Mouse (Mus musculus) heart, postnatal 36 days (tissue): Measurements from ENCODE around the gene Stra6. TPM values are rescaled to one million over a fixed set of nuclear protein-coding genes. Genes with fewer than 3 reads are reported as not detected.

Source experiments
- DNase-seq, 2 experiments: peaks; one replicate each; pipeline ENCODE4 v3.0.0; 2021 to 2022
- intact Hi-C: fragments of 180-260 bp; cut with DNase I; formaldehyde crosslinking; loops from one replicate; pipeline ENCODE4 v1.15.1; 2025
- total RNA-seq, 2 experiments: library from RNA; stranded (reverse); gene quantifications; 2 replicates each; pipeline ENCODE4 v1.2.3; 2021

Gene Stra6
- total RNA-seq, 2 experiments from 2014 or later, result 0.16 to 0.47 TPM

- intact Hi-C loops, result no loop called here
- DNase-seq, result no peak
Measured at GRCm38 (mm10) chr9:58048621-58049020, 15.0 kb upstream of the Stra6 start.

DNA sequence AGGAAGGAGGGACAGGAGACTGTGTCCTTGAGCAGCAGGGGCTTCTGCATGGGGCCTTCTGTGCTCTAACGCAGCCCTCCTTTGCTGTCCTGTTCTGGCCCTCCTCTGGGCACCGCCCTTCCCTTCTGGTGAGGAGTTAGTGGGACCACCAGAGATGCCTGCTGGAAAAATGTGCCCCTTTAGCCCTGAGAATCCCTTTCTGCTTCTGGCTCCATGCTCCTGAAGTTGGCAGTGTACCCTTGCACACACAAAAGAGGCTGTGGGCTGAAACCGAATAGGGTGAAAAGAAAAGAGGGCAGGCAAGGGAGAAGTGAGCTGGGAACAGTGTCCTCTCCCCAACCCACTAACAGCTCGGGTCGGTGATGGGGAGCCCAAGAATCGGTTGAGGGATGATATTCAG is 14.4 kb upstream of the Stra6 start:
- DNase-seq, result no peak
- intact Hi-C loops, result no loop called here

GRCm38 (mm10) chr9:58049861-58050260 is 13.7 kb upstream of the Stra6 start:
- DNase-seq, result no peak
- intact Hi-C loops, result no loop called here

DNA sequence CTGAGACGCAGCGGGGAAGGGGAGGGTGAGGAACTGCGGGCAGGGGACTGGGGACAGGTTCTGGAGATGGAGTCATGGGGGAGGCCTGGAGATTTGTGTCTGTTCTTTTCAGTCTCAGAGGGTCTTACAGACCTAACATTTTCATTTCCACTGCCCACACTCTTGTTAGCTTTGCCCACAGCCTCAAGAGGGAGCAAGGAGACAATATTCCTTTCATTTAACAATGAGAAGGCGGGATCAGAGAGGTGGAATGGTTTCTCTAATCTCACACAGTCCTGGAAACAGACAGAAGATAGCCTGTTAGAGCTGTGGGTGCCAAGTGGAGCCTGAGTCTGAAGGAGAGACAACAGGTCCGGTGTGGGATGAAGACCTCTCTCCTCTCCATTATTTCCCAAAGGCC is 11.7 kb upstream of the Stra6 start:
- no peak for DNase-seq
- intact Hi-C loops, result no loop called here

- DNase-seq, result peak; percentile 33 to 38
- intact Hi-C loops, result no loop called here
Measured at GRCm38 (mm10) chr9:58053102-58053501, 10.5 kb upstream of the Stra6 start.

DNA sequence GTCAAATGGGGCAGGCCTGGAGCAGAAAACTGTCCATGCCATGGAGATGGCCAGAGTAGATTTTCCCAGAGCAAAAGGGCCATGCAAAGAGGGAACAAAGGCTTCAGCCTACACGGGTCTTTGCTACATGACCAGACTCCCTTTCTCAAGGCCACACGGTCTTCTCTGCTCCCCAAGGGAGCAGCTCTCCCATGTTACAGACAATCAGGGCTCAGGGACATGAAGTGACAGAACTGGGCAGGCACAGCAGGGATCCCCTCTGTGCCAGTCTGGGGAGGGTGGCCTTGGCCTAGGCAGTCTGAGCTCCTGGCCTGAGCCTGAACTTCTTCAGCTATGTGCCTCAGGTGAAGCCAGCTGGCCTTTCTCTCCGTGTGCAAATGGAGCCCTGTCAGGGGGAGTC is 10.0 kb upstream of the Stra6 start:
- no peak for DNase-seq
- intact Hi-C loops, result no loop called here

DNA sequence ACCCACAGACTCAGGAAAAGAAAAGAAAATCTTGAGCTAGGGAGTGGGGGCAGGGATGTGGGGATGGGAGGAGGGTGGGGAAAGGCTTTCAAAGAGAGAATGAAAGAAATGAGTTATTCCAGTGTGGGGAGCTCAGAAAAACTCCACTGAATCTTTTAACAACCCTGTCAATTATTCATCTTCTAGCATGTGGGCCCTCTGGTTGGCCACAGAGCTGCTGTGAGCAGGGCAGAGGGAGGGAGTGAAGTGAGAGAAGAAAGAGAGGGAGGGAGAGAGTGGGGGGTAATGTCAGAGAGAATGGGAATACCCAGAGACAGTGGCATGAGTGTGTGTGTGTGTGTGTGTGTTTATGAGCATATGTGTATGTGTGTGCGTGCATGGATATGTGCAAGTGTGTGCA is 9.6 kb upstream of the Stra6 start:
- intact Hi-C loops, result no loop called here
- DNase-seq, result no peak

- intact Hi-C loops, result no loop called here
- no peak for DNase-seq
Measured at GRCm38 (mm10) chr9:58055666-58056065, 7.9 kb upstream of the Stra6 start.

- no peak for DNase-seq
- intact Hi-C loops, result no loop called here
Measured at GRCm38 (mm10) chr9:58059920-58060319, 3.7 kb upstream of the Stra6 start.

DNA sequence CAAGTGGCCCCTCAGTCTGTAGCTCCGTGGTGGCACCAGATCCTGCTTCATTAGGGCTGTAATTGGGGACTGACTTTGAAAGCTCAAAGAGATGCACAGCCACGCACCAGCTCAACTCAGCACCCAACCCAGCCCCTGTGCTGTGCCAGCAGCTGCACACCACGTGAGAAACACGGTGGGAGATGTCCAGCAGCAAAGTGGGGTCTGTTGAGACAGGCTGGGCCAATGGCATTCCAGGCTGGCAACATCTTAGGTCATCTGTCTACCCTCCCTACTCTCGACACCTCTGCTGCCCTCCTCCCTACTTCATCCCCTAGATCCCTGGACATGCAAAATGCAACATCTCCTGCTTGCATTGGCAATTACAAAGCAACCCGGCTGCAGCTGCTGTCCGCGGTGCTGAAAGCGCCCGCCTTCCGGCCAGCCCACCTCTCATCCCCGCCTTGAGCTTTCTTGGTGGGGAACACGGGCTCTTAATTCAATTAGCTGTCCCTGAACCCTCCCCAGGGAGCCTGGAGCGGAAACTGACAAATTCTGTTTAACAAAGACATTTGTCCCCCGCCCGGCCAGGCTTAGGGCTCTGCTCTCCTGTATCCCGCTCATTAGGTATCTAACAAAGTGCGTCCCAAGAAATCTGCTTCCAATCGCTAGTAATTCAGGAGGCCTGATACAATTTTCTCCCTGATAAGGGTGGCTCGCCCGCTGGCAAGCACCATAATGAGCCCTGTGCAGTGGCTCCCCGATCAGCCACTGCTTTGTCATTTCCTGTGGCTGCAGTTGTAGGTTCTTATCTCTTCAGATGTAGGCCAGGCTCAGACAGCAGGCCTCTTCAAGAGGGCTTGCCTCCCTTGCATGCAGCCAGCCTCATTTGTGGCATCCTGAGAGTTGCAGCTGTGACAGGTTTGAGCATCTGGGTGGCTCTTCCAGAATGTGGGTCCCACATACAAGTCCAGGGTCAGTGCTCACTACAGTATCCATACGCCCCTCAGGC is 2.6 kb upstream of the Stra6 start:
- intact Hi-C loops, result no loop called here

DNA sequence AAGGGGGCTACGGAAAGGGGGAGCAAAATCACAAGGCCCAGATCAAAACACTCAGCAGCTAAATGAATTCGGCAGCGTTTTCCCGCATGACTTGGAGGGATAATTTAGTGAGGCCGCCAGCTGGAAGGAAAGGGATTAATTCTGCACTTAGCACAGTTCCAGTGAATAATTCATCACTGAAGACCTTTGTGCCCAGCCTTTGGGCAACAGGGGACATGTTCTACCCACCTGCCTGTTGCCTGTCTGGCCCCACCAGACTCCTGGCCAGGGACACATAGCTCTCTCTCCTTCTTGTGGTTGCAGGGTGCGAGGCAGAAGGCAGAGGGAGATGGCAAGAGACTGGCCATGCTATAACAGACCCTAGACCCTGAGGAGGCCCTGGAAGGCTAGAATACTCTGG is 1.9 kb downstream of the Stra6 start:
- no peak for DNase-seq

More for the DNA sequence above, 2.6 kb upstream of the Stra6 start:
- peak; percentile 53 to 61 for DNase-seq

DNA sequence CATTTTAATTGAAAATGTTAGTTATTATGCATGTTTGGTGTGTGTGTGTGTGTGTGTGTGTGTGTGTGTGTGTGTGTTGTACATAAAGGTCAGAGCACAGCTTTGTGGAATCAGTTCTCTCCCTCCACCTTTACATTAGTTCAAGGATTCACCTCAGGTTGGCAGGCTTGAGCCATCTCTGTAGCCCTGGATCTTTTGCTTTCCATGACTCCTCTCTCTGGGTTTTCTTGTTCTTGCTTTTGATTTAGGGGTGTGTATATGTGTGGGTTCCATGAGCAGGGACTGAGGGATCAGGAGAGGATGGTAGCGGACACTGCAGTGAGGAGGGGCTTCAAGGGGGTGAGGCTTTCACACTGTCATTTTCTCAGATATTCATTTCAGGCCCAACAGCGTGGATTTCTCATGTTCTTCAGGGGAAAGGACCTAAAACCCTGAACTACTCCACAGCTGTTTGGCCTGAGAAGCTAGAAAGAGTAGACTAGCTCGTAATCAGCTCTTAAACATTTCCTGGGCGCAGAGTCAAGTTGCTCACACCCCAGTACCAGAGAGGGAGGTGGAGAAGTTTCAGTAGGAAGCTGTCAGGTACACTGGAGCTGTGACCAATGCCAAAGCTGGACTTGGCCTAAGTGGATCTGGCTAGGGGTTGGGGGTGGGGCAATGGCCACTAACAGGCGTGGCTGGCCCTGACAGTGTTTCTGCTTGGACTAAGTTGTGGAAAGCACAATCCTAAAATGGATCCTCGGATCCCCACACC is 2.6 kb downstream of the Stra6 start:
- intact Hi-C loops, result no loop called here
- no peak for DNase-seq

More for the DNA sequence above, 1.9 kb downstream of the Stra6 start:
- intact Hi-C loops, result no loop called here

- intact Hi-C loops, result no loop called here
Measured at GRCm38 (mm10) chr9:58066731-58067095, 3.1 kb downstream of the Stra6 start.

DNA sequence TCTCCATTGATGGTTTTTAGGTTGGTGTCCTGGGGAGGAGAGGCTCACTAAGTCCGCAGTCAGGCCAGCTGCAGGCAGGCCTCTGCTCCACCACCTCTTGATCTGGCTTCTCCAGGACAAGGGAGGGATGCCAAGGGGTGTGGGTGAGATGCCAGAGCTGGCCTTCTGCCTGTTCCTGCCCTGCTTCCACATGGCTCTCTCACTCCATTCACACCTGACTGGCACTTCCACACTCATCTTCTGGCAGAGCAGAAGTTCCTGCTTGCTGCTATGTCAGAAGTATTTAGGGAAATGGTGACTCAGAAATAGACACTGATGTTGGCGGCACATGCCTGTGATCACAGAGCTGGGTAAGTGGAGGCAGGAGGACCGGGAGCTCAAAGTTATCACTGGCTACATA is 4.0 kb downstream of the Stra6 start:
- peak in 1 of 2 experiments; percentile 25 for DNase-seq
- intact Hi-C loops, result no loop called here

More at GRCm38 (mm10) chr9:58066731-58067095, 3.1 kb downstream of the Stra6 start:
- DNase-seq, result no peak

DNA sequence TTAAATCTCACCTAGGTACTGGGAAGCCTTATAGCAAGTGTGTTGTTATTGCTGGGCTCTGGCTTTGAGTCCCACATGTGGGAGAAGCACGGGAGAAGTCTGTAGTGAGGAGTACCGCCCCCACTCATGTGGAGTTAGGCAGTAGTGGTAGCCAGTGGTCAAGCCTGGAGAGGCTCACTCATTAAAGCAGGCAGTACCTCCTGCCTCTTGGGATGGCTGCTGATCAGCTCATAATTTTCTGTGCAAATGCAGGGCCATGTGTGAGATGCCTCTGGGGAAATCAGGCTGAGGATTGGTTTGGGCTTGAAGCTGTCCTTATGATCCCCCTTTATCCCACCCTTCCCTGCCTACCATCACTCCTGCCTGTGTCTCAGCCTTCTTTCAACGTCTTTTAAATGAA is 11.0 kb downstream of the Stra6 start:
- intact Hi-C loops, result no loop called here
- no peak for DNase-seq

DNA sequence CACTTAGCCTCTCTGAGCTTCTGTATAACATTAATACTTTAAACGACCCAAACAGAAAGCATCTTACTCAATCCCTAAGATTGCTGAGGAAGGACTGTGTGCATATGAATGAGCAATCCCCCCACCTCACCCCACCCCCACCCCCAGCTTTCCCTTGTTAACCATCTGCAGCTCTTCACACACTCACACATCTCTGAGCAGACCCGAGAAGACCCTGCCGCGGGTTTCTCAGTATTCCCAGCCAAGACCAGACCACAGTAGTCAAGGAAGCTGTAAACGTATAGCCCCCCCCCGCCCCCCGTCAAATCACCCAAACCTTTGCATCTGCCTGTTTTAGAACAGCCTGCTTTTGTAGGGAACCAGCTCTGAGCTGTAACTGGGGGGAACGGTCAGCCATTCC is 21.0 kb downstream of the Stra6 start:
- DNase-seq, result no peak
- intact Hi-C loops, result no loop called here

DNA sequence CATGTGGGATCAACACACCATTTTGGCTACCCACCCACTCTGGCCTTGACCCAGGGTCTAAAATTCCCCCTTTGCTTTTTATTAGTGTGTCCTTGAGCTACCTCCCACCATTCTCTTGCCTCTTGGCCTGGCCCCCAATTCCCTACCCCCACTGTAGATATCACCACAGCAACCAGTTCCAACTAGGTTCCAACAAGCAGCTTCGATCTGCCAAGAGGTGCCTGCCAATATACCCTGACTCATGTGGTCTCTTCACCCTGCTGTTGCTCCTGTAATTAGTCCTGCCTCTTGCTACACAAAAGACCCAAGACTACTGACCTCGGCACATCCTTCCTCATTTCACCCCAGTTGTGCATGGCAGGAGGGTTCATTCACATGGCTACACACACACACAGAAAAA is 21.5 kb downstream of the Stra6 start:
- intact Hi-C loops, result no loop called here
- no peak for DNase-seq

DNA sequence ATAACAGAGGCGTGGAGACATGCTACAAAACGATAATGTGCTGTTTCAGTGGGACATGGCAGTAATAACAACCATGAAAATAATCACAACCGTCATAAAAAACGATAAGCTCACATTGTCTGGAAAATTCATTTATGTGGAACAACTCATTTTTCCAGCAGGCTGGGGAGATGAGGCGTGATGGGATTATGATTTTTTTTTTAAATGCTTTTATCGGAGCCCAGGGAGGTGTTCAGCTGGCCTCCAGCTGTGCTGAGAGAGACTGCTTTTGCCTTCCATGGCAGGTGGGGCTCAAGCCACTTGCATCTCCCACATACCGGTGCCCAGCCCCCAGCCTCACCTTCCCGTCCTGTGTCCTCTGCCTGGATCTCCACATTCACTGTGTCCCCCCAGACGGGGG is 22.6 kb downstream of the Stra6 start:
- DNase-seq, result no peak
- intact Hi-C loops, result no loop called here

DNA sequence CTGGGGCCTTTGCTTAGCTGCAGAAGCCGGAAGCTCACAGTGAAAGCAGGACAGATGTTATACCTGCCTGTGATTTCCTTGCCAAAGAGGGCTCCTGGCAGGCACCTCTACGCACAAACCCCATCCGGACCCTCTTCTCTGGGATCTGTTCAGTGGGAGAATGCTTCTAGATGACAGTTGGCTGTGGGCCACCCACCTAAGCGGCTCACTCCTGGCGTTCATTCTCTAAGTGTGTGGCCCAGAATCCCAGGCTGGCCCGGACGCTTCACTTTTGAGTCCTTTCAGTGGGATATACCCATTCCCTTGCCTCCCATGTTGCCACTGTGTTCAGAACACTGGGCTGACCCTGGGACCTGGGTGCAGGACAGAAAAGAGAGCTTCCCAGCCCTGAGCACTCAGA is 23.3 kb downstream of the Stra6 start:
- no peak for DNase-seq
- intact Hi-C loops, result no loop called here

DNA sequence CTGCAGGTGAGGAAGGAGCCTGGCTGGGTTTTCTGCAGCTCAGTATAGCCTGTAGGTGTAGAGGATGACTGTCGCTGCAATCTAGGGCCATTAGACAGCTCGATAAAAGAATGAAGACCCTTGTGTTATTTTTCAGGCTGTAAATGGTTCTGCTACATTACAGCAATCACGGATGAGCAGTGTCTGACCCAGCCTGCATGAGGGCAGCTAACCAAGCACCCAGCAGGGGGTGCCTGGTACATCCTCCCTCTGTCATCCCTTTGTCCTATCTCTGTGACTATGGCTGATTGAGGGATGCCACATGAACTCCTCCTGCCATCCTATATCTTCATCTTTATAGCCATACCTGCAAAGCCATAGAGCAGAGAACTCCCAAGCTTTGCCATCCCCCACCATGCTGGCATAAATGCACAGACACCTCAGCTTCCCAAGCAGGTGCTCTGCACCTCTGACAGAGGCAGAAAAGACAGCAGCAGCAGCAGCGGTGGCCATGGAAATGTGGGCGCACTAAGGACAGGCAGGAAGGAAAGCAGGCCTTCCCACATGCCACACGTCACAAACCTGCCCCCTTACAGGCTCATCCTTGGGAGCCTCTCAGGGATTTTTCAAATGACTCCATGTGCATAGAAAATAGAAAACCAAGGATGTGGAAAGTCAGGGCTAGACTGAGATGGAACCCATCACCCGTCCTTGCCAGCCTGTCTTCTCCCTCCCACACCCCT is 23.9 kb downstream of the Stra6 start:
- intact Hi-C loops, result no loop called here
- DNase-seq, result no peak
